Mouse (Mus musculus) testis, adult 2 months (tissue): ENCODE data around the gene Fbp1.

ENCODE experiments used
- CTCF ChIP-seq: fragments of 200-500 bp; IDR thresholded peaks from 2 replicates; pipeline ENCODE4 v1.5.1; 2012; ENCODE audit warnings: low read depth, mild to moderate bottlenecking, inconsistent platforms, low read length, moderate library complexity; ENCODE audit not compliant: control insufficient read depth, insufficient read depth, insufficient replicate concordance
- POLR2A ChIP-seq: fragments of 200-500 bp; IDR thresholded peaks from 2 replicates; pipeline ENCODE4 v1.6.1; 2012; ENCODE audit warnings: low read depth, mild to moderate bottlenecking, inconsistent platforms, low read length, moderate library complexity; ENCODE audit not compliant: control insufficient read depth

- TF ChIP-seq CTCF = no peak
- TF ChIP-seq POLR2A = no peak
These were observed 21.3 kb downstream of the Fbp1 start for GRCm38 (mm10) chr13:62866817-62867216.
